Mouse (Mus musculus): ENCODE data around the gene Cacng3.

DNA sequence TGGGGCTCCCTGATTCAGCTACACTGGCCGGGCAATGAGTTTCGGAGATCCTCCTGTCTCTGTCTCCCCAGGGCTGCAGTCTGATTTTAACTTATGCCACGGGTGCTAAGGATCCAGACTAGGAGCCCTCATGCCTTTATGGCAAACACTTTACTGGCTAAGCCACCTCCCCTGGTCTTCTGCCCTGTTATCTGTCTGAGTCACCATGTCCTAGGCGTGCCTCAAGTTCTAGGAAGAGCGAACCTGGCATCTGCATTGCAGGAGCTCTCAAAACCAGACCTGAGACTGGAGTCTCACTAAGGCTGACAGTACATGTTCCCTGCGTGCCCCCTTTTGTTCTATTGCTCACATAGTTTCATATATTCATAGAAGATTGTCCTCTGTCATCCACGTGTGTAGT, 119.6 kb downstream of the Cacng3 start:
- no peak for TF ChIP-seq CTCF (IDR thresholded peaks at IDR 0.05; ENCODE audit: low read depth)
- TF ChIP-seq EP300 (IDR thresholded peaks at IDR 0.05; ENCODE audit: low read depth): no peak
